27 mouse cellular contexts compared by ENCODE assay signal in the genomic region with DNA sequence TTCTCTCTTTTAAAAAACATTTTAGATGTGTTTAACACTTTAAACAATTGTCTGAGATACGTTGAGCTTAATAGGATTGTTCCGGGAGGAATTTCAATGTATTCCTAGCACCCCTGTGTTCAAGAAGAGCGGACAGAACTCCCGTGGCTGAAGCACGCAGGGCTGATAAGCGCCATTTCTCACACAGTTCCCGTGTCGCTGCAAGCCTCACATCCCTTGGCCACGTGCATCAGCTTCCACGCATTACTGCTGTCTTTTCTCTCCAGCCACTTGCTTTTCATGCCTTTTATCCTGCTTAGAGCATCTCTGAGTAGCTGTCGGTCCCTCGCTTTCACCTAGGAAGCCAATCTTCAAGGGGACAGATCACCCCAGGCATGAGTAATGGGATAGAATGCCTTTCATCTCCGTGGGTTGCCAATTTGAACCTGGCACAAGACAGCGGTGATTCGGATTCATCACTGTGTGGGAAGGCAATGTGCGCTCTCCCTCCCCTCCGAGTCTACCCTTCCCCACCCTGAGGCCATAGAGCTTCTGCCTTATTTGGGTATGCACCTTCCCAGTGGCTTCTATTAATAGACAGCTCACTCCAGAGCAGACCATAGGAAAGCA.
DNase-seq lines count a peak whose midpoint lies in the region; ATAC-seq and TF ChIP-seq lines count a peak whose summit lies in the region.
"Had no signal": no experiment of that assay in that cellular context is flagged by ENCODE, and none has a peak within 500 bp of the region (broad histone marks: within the 10 kb centered on the region; RNA-seq: fewer than 3 reads in every experiment).

No protein-coding gene starts in this region.

- no peaks in the 10 kb centered on the region for H3K9me3 ChIP-seq in forebrain, embryonic 14.5 days (replicated peaks; ENCODE audit: control insufficient read depth, low read length)
- no peaks in the 10 kb centered on the region for H3K9me3 ChIP-seq in forebrain, postnatal 0 days (ENCODE audit: low read length)
- no peaks in the 10 kb centered on the region for H3K9me3 ChIP-seq in midbrain, embryonic 11.5 days (ENCODE audit: control insufficient read depth, low read length)
- no peaks in the 10 kb centered on the region for H3K9me3 ChIP-seq in midbrain, postnatal 0 days (ENCODE audit: low read length)
- H3K9me3 ChIP-seq: embryonic facial prominence, embryonic 10.5 days; hindbrain, embryonic 12.5 days; limb, embryonic 12.5 days had no signal

- TF ChIP-seq CTCF in forebrain, postnatal 0 days (IDR thresholded peaks at IDR 0.05; ENCODE audit: low read depth) = no peak
- TF ChIP-seq CTCF in midbrain, postnatal 0 days (IDR thresholded peaks at IDR 0.05) = no peak

- no peak overlapping the region for H3K9ac ChIP-seq in forebrain, embryonic 14.5 days (ENCODE audit: low read length)
- no peak overlapping the region; the same call in 1 of the 2 replicates for H3K9ac ChIP-seq in forebrain, postnatal 0 days
- H3K9ac ChIP-seq in midbrain, embryonic 11.5 days (ENCODE audit: low read length) = no peak overlapping the region
- H3K9ac ChIP-seq in midbrain, postnatal 0 days (replicated peaks; ENCODE audit: low read length, poor library complexity, severe bottlenecking) = no peak overlapping the region
- H3K9ac ChIP-seq: hindbrain, embryonic 12.5 days; limb, embryonic 12.5 days; liver, postnatal 0 days had no signal

- 50% methylated on average over 17 of the region's 17 CpGs for WGBS in forebrain, embryonic 14.5 days
- WGBS in forebrain, postnatal 0 days = 46% methylated on average over 17 of the region's 17 CpGs
- 59% methylated on average over 17 of the region's 17 CpGs for WGBS in midbrain, embryonic 11.5 days
- 30% methylated on average over 17 of the region's 17 CpGs for WGBS in midbrain, postnatal 0 days

- peaks cover 16% of the 10 kb centered on the region for H3K4me1 ChIP-seq in forebrain, embryonic 14.5 days (ENCODE audit: control insufficient read depth, insufficient read depth, low read length)
- H3K4me1 ChIP-seq in forebrain, postnatal 0 days (ENCODE audit: insufficient read depth) = peaks cover 9% of the 10 kb centered on the region; the same call in 1 of the 2 replicates
- peaks cover 7% of the 10 kb centered on the region; the same call in 1 of the 2 replicates for H3K4me1 ChIP-seq in midbrain, embryonic 11.5 days (ENCODE audit: control insufficient read depth, insufficient read depth, low read length)
- H3K4me1 ChIP-seq in midbrain, postnatal 0 days (ENCODE audit: insufficient read depth, low read length) = no peaks in the 10 kb centered on the region

- no peak overlapping the region for H3K4me2 ChIP-seq in forebrain, embryonic 14.5 days (ENCODE audit: low read length)
- no peak overlapping the region for H3K4me2 ChIP-seq in forebrain, postnatal 0 days (ENCODE audit: low read depth)
- no peak overlapping the region for H3K4me2 ChIP-seq in midbrain, embryonic 11.5 days
- H3K4me2 ChIP-seq in midbrain, postnatal 0 days (ENCODE audit: low read depth, low read length, poor library complexity, severe bottlenecking) = no peak overlapping the region
- H3K4me2 ChIP-seq: hindbrain, embryonic 12.5 days; limb, embryonic 12.5 days; liver, embryonic 11.5 days had no signal

- H3K27ac ChIP-seq in forebrain, embryonic 14.5 days (ENCODE audit: low read depth, low read length) = no peak overlapping the region
- no peak overlapping the region for H3K27ac ChIP-seq in forebrain, postnatal 0 days (ENCODE audit: low read depth, low read length)
- H3K27ac ChIP-seq in midbrain, embryonic 11.5 days (ENCODE audit: low read depth, low read length) = no peak overlapping the region
- no peak overlapping the region for H3K27ac ChIP-seq in midbrain, postnatal 0 days (ENCODE audit: low read depth, low read length)
- H3K27ac ChIP-seq: embryonic facial prominence, embryonic 10.5 days; heart, adult 2 months; hindbrain, embryonic 12.5 days; limb, embryonic 12.5 days; macrophage had no signal

- intact Hi-C loops in left cerebral cortex, postnatal 4 days (cut with DNase I) = no loop called here

- no peak overlapping the region for H3K4me3 ChIP-seq in forebrain, embryonic 14.5 days (ENCODE audit: low read depth, low read length)
- H3K4me3 ChIP-seq in forebrain, postnatal 0 days (ENCODE audit: low read depth, low read length) = no peak overlapping the region
- H3K4me3 ChIP-seq in midbrain, embryonic 11.5 days (ENCODE audit: low read depth, low read length) = no peak overlapping the region
- H3K4me3 ChIP-seq in midbrain, postnatal 0 days (ENCODE audit: low read depth, low read length) = no peak overlapping the region
- H3K4me3 ChIP-seq: embryonic facial prominence, embryonic 10.5 days; heart, adult 2 months; hindbrain, embryonic 12.5 days; limb, embryonic 12.5 days had no signal

- peak; percentile 47 for DNase-seq in forebrain, embryonic 14.5 days (ENCODE audit: low spot score)
- DNase-seq in forebrain, postnatal 0 days = no peak
- peak; percentile 37 for DNase-seq in left cerebral cortex, postnatal 4 days
- DNase-seq in left cerebral cortex, adult 11 months (ENCODE audit: low spot score) = no peak
- DNase-seq in midbrain, embryonic 11.5 days (ENCODE audit: low spot score, missing footprints) = peak; percentile 83
- peak; percentile 45 for DNase-seq in midbrain, postnatal 0 days (ENCODE audit: low spot score)
- no peak for DNase-seq in layer of hippocampus, adult 9-11 months
- DNase-seq: adrenal gland, adult 8-10 months; B cell, adult 2 months; cerebellum, adult 2 months; gastrocnemius, postnatal 25 days; heart, adult 2 months; kidney, adult 18-20 months; kidney, postnatal 10 days; liver, postnatal 0 days; thymus, adult 2 months; thymus, postnatal 4 days had no signal

- H3K27me3 ChIP-seq in forebrain, embryonic 14.5 days (replicated peaks; ENCODE audit: control insufficient read depth, insufficient read depth, low read length) = no peaks in the 10 kb centered on the region
- H3K27me3 ChIP-seq in forebrain, postnatal 0 days (ENCODE audit: insufficient read depth, low read length) = no peaks in the 10 kb centered on the region
- no peaks in the 10 kb centered on the region for H3K27me3 ChIP-seq in midbrain, embryonic 11.5 days (ENCODE audit: control insufficient read depth, insufficient read depth, low read length)
- no peaks in the 10 kb centered on the region for H3K27me3 ChIP-seq in midbrain, postnatal 0 days (ENCODE audit: insufficient read depth, low read length)
- H3K27me3 ChIP-seq: CH12.LX; hindbrain, embryonic 12.5 days had no signal

- H3K36me3 ChIP-seq in forebrain, embryonic 14.5 days (ENCODE audit: control insufficient read depth, insufficient read depth, low read length) = no peaks in the 10 kb centered on the region
- no peaks in the 10 kb centered on the region for H3K36me3 ChIP-seq in forebrain, postnatal 0 days (ENCODE audit: insufficient read depth)
- no peaks in the 10 kb centered on the region for H3K36me3 ChIP-seq in midbrain, embryonic 11.5 days (ENCODE audit: control insufficient read depth, insufficient read depth, low read length)
- no peaks in the 10 kb centered on the region for H3K36me3 ChIP-seq in midbrain, postnatal 0 days (ENCODE audit: insufficient read depth, low read length)
- H3K36me3 ChIP-seq: embryonic facial prominence, embryonic 10.5 days; G1E; hindbrain, embryonic 12.5 days; limb, embryonic 12.5 days had no signal

- no peak for ATAC-seq in forebrain, embryonic 14.5 days
- ATAC-seq in forebrain, postnatal 0 days = no peak
- no peak for ATAC-seq in midbrain, embryonic 11.5 days (ENCODE audit: low FRiP score)
- ATAC-seq in midbrain, postnatal 0 days (ENCODE audit: low FRiP score) = peak; percentile 62
- ATAC-seq: activated CD4-positive, CD25-positive, alpha-beta regulatory T cell, adult 4 months; inflammation-experienced regulatory T-cells, adult 6 months; liver, postnatal 0 days; lung, postnatal 0 days had no signal

Comparison
In these comparisons a context has a peak if more than half of its experiments do, and no peak if none do; other contexts are left out.
1. DNase-seq: peak in forebrain, embryonic 14.5 days (single experiment), left cerebral cortex, postnatal 4 days (single experiment), midbrain, embryonic 11.5 days (single experiment) and midbrain, postnatal 0 days (single experiment); none in forebrain, postnatal 0 days (single experiment), left cerebral cortex, adult 11 months (single experiment) and layer of hippocampus, adult 9-11 months (single experiment).